Mouse (Mus musculus) embryo, embryonic 10.5 days (tissue): ENCODE measurements at regions not wholly inside any gene's neighbourhood (a gene's known extent, or its start where the extent isn't known, plus 50 kb on each side); places are given as distances from the start of the nearest gene placed in this dataset.

ENCODE experiments used
- DNase-seq: peaks from one replicate; pipeline ENCODE4 v3.0.0-alpha.2; 2015; ENCODE audit warnings: low spot score

DNA sequence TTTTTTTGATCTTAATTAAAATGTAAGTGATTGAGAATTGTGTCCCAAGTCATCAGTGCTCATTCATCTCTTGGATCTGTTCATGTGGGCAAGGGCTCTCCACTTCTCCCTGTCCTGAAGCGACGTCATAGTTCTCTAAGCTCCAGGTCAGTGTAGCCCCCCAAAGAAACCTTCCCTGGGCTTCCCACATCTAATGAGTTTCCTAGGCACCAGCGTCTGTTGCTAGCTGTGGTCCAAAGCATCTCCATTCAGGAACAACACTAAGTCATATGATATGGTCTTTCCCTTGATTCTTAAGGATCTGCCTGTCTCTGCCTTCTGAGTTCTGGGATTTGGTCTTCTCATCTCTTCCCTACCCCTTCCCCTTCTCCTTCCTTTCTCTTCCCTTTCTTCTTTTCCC lies 66.3 kb upstream of the Sox4 start:
- no peak for DNase-seq

DNA sequence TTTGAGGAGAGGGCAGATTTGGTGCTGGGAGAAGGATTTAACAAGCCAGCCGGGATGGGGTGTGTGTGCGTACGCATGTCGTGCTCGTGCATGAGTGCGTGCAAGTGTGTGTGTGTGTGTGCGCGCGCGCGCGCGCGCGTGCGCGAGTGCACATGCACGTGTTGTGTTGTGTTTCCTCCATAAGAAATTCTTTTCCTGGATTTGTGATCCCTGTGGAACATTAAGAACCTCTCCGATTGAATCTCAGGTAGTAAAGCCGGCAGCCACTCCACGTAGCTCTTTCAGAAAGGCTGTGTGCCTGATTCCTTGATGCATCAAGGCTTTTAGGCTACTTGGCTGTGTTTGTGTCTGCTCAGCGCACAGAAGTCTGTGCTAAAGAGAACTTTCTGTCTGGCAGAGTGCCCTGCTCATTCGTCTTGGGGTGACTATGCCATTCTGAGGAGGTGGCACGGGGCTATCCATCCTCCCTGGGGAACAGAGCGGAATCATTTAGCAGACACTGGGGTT lies 62.7 kb upstream of the Sox4 start:
- DNase-seq, result no peak

DNA sequence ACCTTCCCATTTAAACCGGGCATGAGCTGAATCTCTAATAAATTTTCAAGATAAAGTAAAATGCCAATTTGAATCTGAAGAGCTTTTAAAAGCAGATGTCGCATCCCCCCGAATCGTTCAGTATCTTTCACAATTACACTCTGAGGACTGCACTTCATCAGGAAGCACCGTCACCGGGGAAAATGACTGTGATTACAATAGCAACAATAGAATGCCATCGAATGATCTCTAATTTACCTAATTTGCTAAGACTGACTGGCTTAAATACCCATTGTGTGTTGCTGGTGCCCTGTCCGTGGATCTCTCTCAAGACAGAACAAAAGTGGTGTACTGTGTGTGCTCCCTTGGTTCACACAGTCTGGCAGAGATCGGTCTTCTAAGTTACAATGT lies 62.1 kb upstream of the Sox4 start:
- peak; percentile 9 for DNase-seq

DNA sequence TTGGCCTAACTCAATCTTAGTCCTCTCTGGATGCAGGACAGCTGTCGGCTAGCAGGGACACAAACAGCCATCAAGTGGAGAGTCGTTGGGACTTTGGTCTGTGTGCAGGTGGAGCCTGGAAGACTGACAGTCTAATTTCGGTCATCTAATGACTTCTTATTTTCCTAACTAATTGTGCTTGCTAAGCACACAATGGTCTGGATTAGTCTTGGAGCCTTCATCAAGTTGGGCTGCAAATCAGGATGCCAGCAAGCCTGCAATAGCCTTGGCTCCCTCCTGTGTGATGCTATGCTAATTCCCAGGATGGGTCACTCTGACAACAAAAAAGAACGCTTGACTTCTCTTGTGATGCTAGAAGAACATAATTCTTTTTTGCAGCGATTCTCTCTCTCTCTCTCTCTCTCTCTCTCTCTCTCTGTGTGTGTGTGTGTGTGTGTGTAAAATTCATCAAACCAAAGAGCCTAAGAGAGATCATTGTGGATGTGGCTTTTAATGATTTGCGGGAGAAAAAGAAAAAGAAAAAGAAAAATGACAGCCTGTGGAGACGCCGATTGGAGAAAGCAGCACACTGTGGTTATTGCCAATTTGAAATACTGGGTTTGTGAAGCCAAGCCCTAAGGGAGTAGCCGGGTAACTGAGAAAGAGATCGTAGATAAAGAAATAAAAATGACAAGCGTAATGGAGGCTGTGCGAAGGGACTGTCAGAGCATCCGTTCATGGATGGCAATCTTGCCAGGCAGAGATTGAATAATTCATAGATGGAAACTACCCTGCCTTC lies 61.5 kb upstream of the Sox4 start:
- peak; percentile 42 for DNase-seq

DNA sequence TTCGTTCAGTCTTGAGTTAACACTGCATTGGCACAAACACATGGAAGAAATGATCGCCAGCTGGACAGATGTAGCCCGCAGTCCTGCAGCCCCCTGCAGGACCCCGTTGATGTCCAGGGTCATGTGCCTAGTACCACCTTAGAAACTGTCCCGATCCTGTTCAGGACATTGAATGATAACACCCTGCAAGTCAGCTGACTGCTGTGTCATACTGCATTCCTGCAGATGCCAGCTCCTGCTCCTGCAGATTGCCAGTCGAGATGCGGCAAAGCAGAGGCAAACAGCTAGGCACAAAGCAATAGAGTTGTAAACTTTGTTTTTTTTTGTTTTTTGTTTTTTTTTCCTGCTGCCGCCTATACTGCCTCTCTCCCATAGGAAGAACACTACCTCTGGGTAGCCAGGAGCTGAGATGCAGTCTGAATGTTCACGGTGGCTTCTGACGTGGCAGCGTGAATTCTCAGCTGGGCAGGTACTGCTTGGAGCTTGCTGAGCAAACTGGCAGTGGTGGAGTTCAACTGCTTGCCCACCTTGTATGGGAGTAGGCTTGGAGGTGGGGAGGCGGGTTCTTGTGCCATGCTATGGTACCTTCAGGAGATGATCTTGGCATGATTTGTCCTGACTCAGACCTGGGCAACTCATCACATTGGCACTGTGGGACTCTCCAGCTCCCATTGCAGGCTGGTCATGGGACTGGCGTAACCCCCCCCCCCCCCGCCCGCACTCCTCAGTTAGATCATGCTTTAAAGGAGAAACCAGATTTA lies 60.7 kb upstream of the Sox4 start:
- no peak for DNase-seq

DNA sequence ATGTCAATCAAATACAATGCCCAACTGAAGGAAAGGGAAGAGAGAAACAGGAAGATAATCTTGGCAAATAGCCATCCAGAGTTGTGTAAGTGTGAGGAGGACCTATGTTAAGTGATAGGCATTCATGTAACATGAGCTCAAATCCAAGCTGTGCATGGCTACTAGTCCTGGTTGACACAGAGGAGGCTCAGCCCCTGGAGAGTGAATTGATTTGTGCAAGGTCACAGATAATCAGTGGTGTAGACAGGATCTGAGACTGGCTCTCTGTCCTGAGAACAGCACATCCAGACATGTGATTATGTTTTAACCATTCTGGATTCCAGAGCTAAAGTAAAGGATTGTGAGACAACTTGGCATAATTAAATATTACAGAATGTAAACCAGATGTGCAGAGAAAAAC lies 53.0 kb upstream of the Sox4 start:
- no peak for DNase-seq
